Mouse (Mus musculus) ES-CJ7 (cell line): Measurements from ENCODE around the gene Col17a1.

Source experiments
- DNase-seq: peaks from one replicate; pipeline ENCODE4 v3.0.0; 2011; ENCODE audit warnings: low read depth, low spot score

Col17a1 gene

GRCm38 (mm10) chr19:47667601-47668000, 24.3 kb downstream of the Col17a1 start:
- DNase-seq, result no peak

- no peak for DNase-seq
These were observed 32.0 kb downstream of the Col17a1 start for GRCm38 (mm10) chr19:47659765-47660408.

- peak; percentile 30 for DNase-seq
These were observed 32.9 kb downstream of the Col17a1 start for GRCm38 (mm10) chr19:47658914-47659535.

GRCm38 (mm10) chr19:47654896-47655295, 37.0 kb downstream of the Col17a1 start:
- DNase-seq, result no peak

GRCm38 (mm10) chr19:47653173-47653572, 38.7 kb downstream of the Col17a1 start:
- no peak for DNase-seq

- DNase-seq, result no peak
These were observed 39.6 kb downstream of the Col17a1 start for GRCm38 (mm10) chr19:47652255-47652654.

GRCm38 (mm10) chr19:47651160-47651480, 40.8 kb downstream of the Col17a1 start:
- DNase-seq, result no peak

GRCm38 (mm10) chr19:47650366-47651159, 41.3 kb downstream of the Col17a1 start:
- DNase-seq, result no peak

GRCm38 (mm10) chr19:47649071-47649470, 42.8 kb downstream of the Col17a1 start:
- DNase-seq, result no peak

GRCm38 (mm10) chr19:47646508-47647120, 45.3 kb downstream of the Col17a1 start:
- no peak for DNase-seq

- DNase-seq, result no peak
These were observed 46.3 kb downstream of the Col17a1 start for GRCm38 (mm10) chr19:47645583-47645982.

- DNase-seq, result no peak
These were observed 48.0 kb downstream of the Col17a1 start for GRCm38 (mm10) chr19:47643910-47644309.

- DNase-seq, result no peak
These were observed 56.5 kb downstream of the Col17a1 start for GRCm38 (mm10) chr19:47635380-47635779.

- DNase-seq, result no peak
These were observed 60.1 kb downstream of the Col17a1 start for GRCm38 (mm10) chr19:47631799-47632198.

GRCm38 (mm10) chr19:47630381-47630780, 61.5 kb downstream of the Col17a1 start:
- DNase-seq, result no peak

GRCm38 (mm10) chr19:47629068-47629467, 62.8 kb downstream of the Col17a1 start:
- DNase-seq, result no peak

GRCm38 (mm10) chr19:47627450-47627849, 64.4 kb downstream of the Col17a1 start:
- DNase-seq, result no peak

- DNase-seq, result peak; percentile 50
These were observed 66.8 kb downstream of the Col17a1 start for GRCm38 (mm10) chr19:47624940-47625711.

GRCm38 (mm10) chr19:47621478-47621877, 70.4 kb downstream of the Col17a1 start:
- no peak for DNase-seq

- peak; percentile 44 for DNase-seq
These were observed 78.5 kb downstream of the Col17a1 start for GRCm38 (mm10) chr19:47613442-47613841.

- DNase-seq, result no peak
These were observed 83.4 kb downstream of the Col17a1 start for GRCm38 (mm10) chr19:47608513-47608912.
